Mouse (Mus musculus): ENCODE measurements around the gene Mcam. TPM values are rescaled to one million over a fixed set of nuclear protein-coding genes. Genes with fewer than 3 reads are reported as not detected.

Gene Mcam
- polyA plus RNA-seq, 1 experiment: not detected

GRCm38 (mm10) chr9:44106182-44106581 is 28.1 kb upstream of the Mcam start:
- TF ChIP-seq GATA1 (IDR thresholded peaks at IDR 0.05; ENCODE audit: low read length): no peak

- TF ChIP-seq GATA1 (IDR thresholded peaks at IDR 0.05; ENCODE audit: low read length): no peak
These were observed 27.7 kb upstream of the Mcam start for GRCm38 (mm10) chr9:44106596-44106995.

- no peak for TF ChIP-seq GATA1 (IDR thresholded peaks at IDR 0.05; ENCODE audit: low read length)
These were observed 27.2 kb upstream of the Mcam start, which contains the start of gene C1qtnf5 for GRCm38 (mm10) chr9:44107110-44107509. Gene C1qtnf5, plus strand, starts transcription at chr9:44107245.

- TF ChIP-seq GATA1 (IDR thresholded peaks at IDR 0.05; ENCODE audit: low read length): no peak
These were observed 26.6 kb upstream of the Mcam start for GRCm38 (mm10) chr9:44107557-44108179.

GRCm38 (mm10) chr9:44108269-44109055 is 25.8 kb upstream of the Mcam start:
- no peak for TF ChIP-seq GATA1 (IDR thresholded peaks at IDR 0.05; ENCODE audit: low read length)

- no peak for TF ChIP-seq GATA1 (IDR thresholded peaks at IDR 0.05; ENCODE audit: low read length)
These were observed 24.7 kb upstream of the Mcam start for GRCm38 (mm10) chr9:44109360-44110095.

- no peak for TF ChIP-seq GATA1 (IDR thresholded peaks at IDR 0.05; ENCODE audit: low read length)
These were observed 21.0 kb upstream of the Mcam start, which contains the start of the genes Gm49380 and Rnf26 for GRCm38 (mm10) chr9:44113105-44113789. Gene Gm49380, minus strand, starts transcription at chr9:44113500. Gene Rnf26, minus strand, starts transcription at chr9:44113517.

GRCm38 (mm10) chr9:44114453-44114852 is 19.8 kb upstream of the Mcam start:
- TF ChIP-seq GATA1 (IDR thresholded peaks at IDR 0.05; ENCODE audit: low read length): no peak

- TF ChIP-seq GATA1 (IDR thresholded peaks at IDR 0.05; ENCODE audit: low read length): no peak
These were observed 18.7 kb upstream of the Mcam start for GRCm38 (mm10) chr9:44115599-44115998.

GRCm38 (mm10) chr9:44116182-44116581 is 18.1 kb upstream of the Mcam start:
- no peak for TF ChIP-seq GATA1 (IDR thresholded peaks at IDR 0.05; ENCODE audit: low read length)

- no peak for TF ChIP-seq GATA1 (IDR thresholded peaks at IDR 0.05; ENCODE audit: low read length)
These were observed 15.3 kb upstream of the Mcam start for GRCm38 (mm10) chr9:44119011-44119410.

GRCm38 (mm10) chr9:44119948-44120465 is 14.3 kb upstream of the Mcam start:
- no peak for TF ChIP-seq GATA1 (IDR thresholded peaks at IDR 0.05; ENCODE audit: low read length)

- no peak for TF ChIP-seq GATA1 (IDR thresholded peaks at IDR 0.05; ENCODE audit: low read length)
These were observed 10.0 kb upstream of the Mcam start for GRCm38 (mm10) chr9:44124317-44124716.

GRCm38 (mm10) chr9:44125026-44125425 is 9.2 kb upstream of the Mcam start:
- no peak for TF ChIP-seq GATA1 (IDR thresholded peaks at IDR 0.05; ENCODE audit: low read length)

All from G1E-ER4 (cell line).